Mouse (Mus musculus) intestine, embryonic 14.5 days (tissue): Measurements from ENCODE around the gene Dvl1. TPM values are rescaled to one million over a fixed set of nuclear protein-coding genes. Genes with fewer than 3 reads are reported as not detected.
A peak's percentile ranks its signal among the peaks of the same experiment; 100 is the strongest.

Experiments
- ATAC-seq: fragments of 200-750 bp; cut with Nextera tagmentation; replicated peaks from 2 replicates; pipeline ENCODE4 v1.8.0; 2017; ENCODE audit warnings: low read depth, moderate number of reproducible peaks, moderate TSS enrichment, moderate library complexity; ENCODE audit not compliant: low FRiP score, low TSS enrichment
- DNase-seq: peaks from one replicate; pipeline ENCODE4 v3.0.0-alpha.2; 2018; ENCODE audit warnings: low spot score
- H3K27ac ChIP-seq: fragments of 300-500 bp; sonication (generic); 2 replicates; pipeline ENCODE4 v1.5.1; 2014; ENCODE audit warnings: low read depth, mild to moderate bottlenecking, control low read depth
- H3K27me3 ChIP-seq: fragments of 300-500 bp; sonication (generic); replicated peaks from 2 replicates; pipeline ENCODE4 v1.6.1; 2014; ENCODE audit warnings: low read length, control low read depth; ENCODE audit not compliant: control insufficient read depth, insufficient read depth
- H3K36me3 ChIP-seq: fragments of 300-500 bp; sonication (generic); 2 replicates; pipeline ENCODE4 v1.6.1; 2014; ENCODE audit warnings: low read length, control low read depth; ENCODE audit not compliant: control insufficient read depth, insufficient read depth
- H3K4me1 ChIP-seq: fragments of 300-500 bp; sonication (generic); replicated peaks from 2 replicates; pipeline ENCODE4 v1.6.1; 2014; ENCODE audit warnings: low read length, control low read depth, mixed read lengths; ENCODE audit not compliant: control insufficient read depth, insufficient read depth
- H3K4me2 ChIP-seq: fragments of 300-500 bp; sonication (generic); 2 replicates; pipeline ENCODE4 v1.6.1; 2014; ENCODE audit warnings: low read length
- H3K4me3 ChIP-seq: fragments of 300-500 bp; sonication (generic); 2 replicates; pipeline ENCODE4 v1.5.1; 2014; ENCODE audit warnings: low read depth, low read length, control low read depth, mixed read lengths
- H3K9ac ChIP-seq: fragments of 300-500 bp; sonication (generic); 2 replicates; pipeline ENCODE4 v1.6.1; 2014; ENCODE audit warnings: mild to moderate bottlenecking, low read length
- H3K9me3 ChIP-seq: fragments of 300-500 bp; sonication (generic); 2 replicates; pipeline ENCODE4 v1.6.1; 2016; ENCODE audit warnings: low read length, control low read depth; ENCODE audit not compliant: control insufficient read depth
- WGBS: fragments of 180-500 bp; shearing (Covaris S2); extraction: QIAGEN DNeasy Blood & Tissue Kit; methylation state at CpG from one replicate; pipeline ENCODE4 v1.1.7; 2014; 5-methylcytosine and 5-hydroxymethylcytosine counted together
- polyA plus RNA-seq: library from polyadenylated mRNA; unstranded; fragments of >200 nt; fragmentation: Nextera tagmentation; extraction: Ambion mirVana; gene quantifications from 2 replicates; pipeline ENCODE4 v1.2.1, GENCODE M21; 2014

Dvl1 gene
- polyA plus RNA-seq: 7.3 and 7.8 TPM in 2 replicates

GRCm38 (mm10) chr4:155846871-155847578 lies at the start of gene Dvl1:
Dvl1 (plus strand) TSS chr4:155847402.
- DNase-seq (peak; percentile 98), ATAC-seq (peak; percentile 91)
- Histone ChIP-seq H3K4me3 (peak within 1 kb of the TSS; percentile 79), H3K9ac (peak within 1 kb of the TSS; percentile 85), H3K4me2 (peak within 1 kb of the TSS; percentile 95), H3K27me3 (no peaks in the 10 kb centered on the region), H3K36me3 (peaks cover 17% of the 10 kb centered on the region), H3K27ac (peak within 1 kb of the TSS; percentile 43), H3K9me3 (no peaks in the 10 kb centered on the region), H3K4me1 (peaks cover 23% of the 10 kb centered on the region)
- 3% methylated on average over 62 of the region's 65 CpGs for WGBS

DNA sequence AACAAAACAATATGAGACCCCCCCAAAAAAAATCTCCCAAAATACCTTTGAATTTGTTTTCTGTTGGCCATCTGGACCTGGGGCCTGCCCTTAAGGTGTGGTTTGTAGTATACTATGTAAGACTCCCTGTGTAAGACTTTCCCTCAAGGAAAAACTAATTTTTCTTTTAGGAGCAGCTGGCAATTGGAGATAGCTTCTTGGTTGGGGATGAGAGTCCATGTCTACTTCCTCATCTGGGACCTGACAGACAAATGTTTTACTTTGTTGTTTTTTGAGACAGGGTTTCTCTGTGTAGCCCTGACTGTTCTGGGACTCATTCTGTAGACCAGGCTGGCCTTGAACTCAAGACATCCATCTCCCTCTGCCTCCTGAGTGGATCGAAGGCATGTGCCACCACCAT lies 45.1 kb upstream of the Dvl1 start:
- Histone ChIP-seq H3K4me3 (no peak overlapping the region), H3K27ac (no peak overlapping the region), H3K4me2 (no peak overlapping the region), H3K4me1 (peaks cover 8% of the 10 kb centered on the region; the same call in 1 of the 2 replicates), H3K9me3 (no peaks in the 10 kb centered on the region), H3K27me3 (no peaks in the 10 kb centered on the region), H3K9ac (no peak overlapping the region), H3K36me3 (peaks cover 17% of the 10 kb centered on the region)
- WGBS: 93% methylated on average over 1 of the region's 1 CpGs
- no peak for ATAC-seq
- no peak for DNase-seq

GRCm38 (mm10) chr4:155802741-155803339 lies 44.4 kb upstream of the Dvl1 start, which contains the start of gene Mrpl20:
Mrpl20 (plus strand) TSS chr4:155802878.
- Histone ChIP-seq H3K36me3 (peaks cover 25% of the 10 kb centered on the region), H3K9ac (peak within 1 kb of the TSS; percentile 84), H3K27me3 (no peaks in the 10 kb centered on the region), H3K9me3 (no peaks in the 10 kb centered on the region), H3K4me3 (peak within 1 kb of the TSS; percentile 99), H3K27ac (peak within 1 kb of the TSS; percentile 64), H3K4me2 (peak within 1 kb of the TSS; percentile 82), H3K4me1 (peaks cover 8% of the 10 kb centered on the region; the same call in 1 of the 2 replicates)
- WGBS: 10% methylated on average over 12 of the region's 12 CpGs
- ATAC-seq (peak; percentile 34; the same call in 1 of the 2 replicates), DNase-seq (peak; percentile 72)

DNA sequence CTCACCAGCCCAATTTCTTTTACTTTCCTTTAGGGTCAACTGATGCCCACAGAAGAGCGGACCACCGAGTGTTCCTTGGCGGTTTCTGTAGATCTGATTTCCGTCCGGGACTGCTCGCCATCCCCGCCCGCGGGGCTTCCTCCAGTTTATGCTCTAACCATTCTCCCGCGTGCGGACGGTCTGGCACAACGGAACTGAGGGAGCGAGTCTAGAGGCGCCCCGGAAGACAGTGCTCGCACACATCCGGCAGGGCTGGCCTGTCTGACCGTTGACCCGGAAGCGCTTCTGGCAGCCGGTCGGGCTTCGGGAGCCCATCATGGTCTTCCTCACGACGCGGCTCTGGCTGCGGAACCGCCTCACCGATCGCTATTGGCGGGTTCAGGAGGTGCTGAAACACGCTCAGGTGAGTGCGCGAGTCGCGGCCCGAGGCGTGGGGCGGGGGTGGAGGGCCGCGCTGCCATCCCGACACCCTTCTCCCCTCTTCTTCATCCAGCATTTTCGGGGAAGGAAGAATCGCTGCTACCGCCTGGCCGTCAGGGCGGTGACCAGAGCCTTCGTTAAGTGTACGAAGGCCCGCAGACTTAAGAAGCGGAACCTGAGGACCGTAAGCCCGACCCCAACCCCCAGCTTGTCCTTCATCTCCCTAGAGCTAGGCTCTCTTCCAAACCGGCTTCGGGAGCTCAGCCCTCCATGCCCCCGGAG lies 43.7 kb upstream of the Dvl1 start:
- Histone ChIP-seq H3K27me3 (no peaks in the 10 kb centered on the region), H3K4me1 (peaks cover 8% of the 10 kb centered on the region; the same call in 1 of the 2 replicates), H3K9me3 (no peaks in the 10 kb centered on the region), H3K9ac (peak overlapping the region; percentile 84), H3K27ac (peak overlapping the region; percentile 64), H3K4me3 (peak overlapping the region; percentile 99), H3K36me3 (peaks cover 31% of the 10 kb centered on the region), H3K4me2 (peak overlapping the region; percentile 82)
- DNase-seq (peak; percentile 99), ATAC-seq (peak; percentile 98)
- WGBS: under 1% methylated on average over 58 of the region's 58 CpGs

GRCm38 (mm10) chr4:155807841-155808240 lies 39.4 kb upstream of the Dvl1 start:
- WGBS: 93% methylated on average over 3 of the region's 3 CpGs
- no peaks in the 10 kb centered on the region for H3K27me3 ChIP-seq
- no peak for ATAC-seq
- no peak for DNase-seq
- H3K4me1 ChIP-seq: peaks cover 14% of the 10 kb centered on the region
- no peak overlapping the region for H3K4me2 ChIP-seq
- peaks cover 56% of the 10 kb centered on the region for H3K36me3 ChIP-seq
- H3K4me3 ChIP-seq: no peak overlapping the region
- no peak overlapping the region for H3K9ac ChIP-seq
- no peaks in the 10 kb centered on the region for H3K9me3 ChIP-seq
- peak overlapping the region; percentile 54; the same call in 1 of the 2 replicates for H3K27ac ChIP-seq

DNA sequence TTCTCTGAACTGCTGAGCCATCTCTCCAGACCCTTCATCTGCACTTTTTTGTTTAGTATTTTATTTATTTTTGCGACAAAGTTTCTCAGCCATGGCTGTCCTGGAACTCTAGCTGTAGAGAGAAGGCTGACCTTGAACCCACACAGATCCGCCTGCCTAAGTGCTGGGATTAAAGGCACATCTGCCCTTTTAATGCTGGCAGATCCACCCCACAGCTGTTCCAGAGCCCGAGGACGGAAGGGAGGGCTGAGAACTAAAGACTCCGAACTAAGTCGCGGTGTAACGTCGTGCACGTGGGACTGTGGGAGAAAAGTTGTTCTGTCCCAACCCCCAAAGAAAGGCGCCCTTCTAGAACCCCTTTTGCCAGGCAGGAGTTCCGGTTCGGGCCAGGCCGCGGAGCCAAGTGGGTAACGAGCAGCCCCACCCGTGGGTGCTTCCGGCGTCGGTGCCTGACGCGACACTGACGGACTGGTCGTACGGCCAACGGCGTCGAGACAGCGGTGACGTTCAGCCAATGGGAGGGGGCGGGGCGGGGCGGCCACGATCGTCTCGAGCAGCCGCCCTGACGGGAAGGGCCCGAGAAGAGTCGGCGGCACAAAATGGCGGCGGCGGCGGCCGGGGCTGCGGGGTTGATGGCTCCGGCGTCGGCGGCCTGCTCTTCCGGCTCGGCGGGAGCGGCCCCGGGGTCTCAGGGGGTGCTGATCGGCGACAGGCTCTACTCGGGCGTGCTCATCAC lies 35.1 kb upstream of the Dvl1 start, which contains the start of gene Ccnl2:
TSS of gene Ccnl2 (plus strand) at position 561 of the 736 bp plus-strand sequence.
- peak within 1 kb of the TSS; percentile 99 for H3K9ac ChIP-seq
- peak; percentile 95 for DNase-seq
- H3K9me3 ChIP-seq: no peaks in the 10 kb centered on the region
- H3K27me3 ChIP-seq: no peaks in the 10 kb centered on the region
- H3K4me2 ChIP-seq: peak within 1 kb of the TSS; percentile 97
- H3K4me3 ChIP-seq: peak within 1 kb of the TSS; percentile 100
- WGBS: 1% methylated on average over 60 of the region's 60 CpGs
- peaks cover 75% of the 10 kb centered on the region for H3K36me3 ChIP-seq
- ATAC-seq: peak; percentile 97
- H3K4me1 ChIP-seq: peaks cover 20% of the 10 kb centered on the region
- H3K27ac ChIP-seq: peak within 1 kb of the TSS; percentile 93

DNA sequence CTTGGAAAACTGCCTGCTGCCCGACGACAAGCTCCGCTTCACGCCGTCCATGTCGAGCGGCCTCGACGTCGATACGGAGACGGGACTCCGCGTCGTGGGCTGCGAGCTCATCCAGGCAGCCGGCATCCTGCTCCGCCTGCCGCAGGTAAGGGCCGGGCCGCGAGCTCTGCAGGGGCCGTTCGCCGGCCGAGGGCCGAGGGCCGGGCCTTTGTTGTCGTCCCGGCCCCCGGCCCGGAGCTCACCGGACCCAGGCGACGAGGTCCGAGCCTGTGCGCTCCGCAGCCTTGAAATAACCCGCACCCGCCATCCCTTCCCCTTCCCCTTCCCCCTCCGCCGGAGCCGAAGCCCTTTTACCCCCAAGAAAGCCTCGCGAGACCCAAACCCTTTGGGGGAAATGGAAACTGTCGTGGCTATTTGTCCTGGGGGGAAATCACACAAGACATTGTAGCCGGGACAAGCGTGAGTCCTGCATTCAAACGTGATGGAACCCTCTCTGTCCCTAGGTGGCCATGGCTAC lies 34.5 kb upstream of the Dvl1 start:
- H3K4me1 ChIP-seq: peaks cover 20% of the 10 kb centered on the region
- peak; percentile 44 for ATAC-seq
- DNase-seq: peak; percentile 73
- H3K4me3 ChIP-seq: peak overlapping the region; percentile 100
- peaks cover 75% of the 10 kb centered on the region for H3K36me3 ChIP-seq
- peak overlapping the region; percentile 99 for H3K9ac ChIP-seq
- H3K27me3 ChIP-seq: no peaks in the 10 kb centered on the region
- under 1% methylated on average over 47 of the region's 49 CpGs for WGBS
- no peaks in the 10 kb centered on the region for H3K9me3 ChIP-seq
- peak overlapping the region; percentile 93 for H3K27ac ChIP-seq
- peak overlapping the region; percentile 97 for H3K4me2 ChIP-seq

GRCm38 (mm10) chr4:155817533-155817932 lies 29.7 kb upstream of the Dvl1 start:
- peaks cover 91% of the 10 kb centered on the region for H3K36me3 ChIP-seq
- no peak for ATAC-seq
- H3K4me3 ChIP-seq: no peak overlapping the region
- H3K27me3 ChIP-seq: no peaks in the 10 kb centered on the region
- H3K9ac ChIP-seq: no peak overlapping the region
- H3K4me2 ChIP-seq: no peak overlapping the region
- peaks cover 14% of the 10 kb centered on the region for H3K4me1 ChIP-seq
- H3K27ac ChIP-seq: no peak overlapping the region
- no peak for DNase-seq
- no peaks in the 10 kb centered on the region for H3K9me3 ChIP-seq
- WGBS: 79% methylated on average over 4 of the region's 4 CpGs
